Mouse (Mus musculus) lung, embryonic 14.5 days (tissue): ENCODE data around the gene Slc35e4. TPM values are rescaled to one million over a fixed set of nuclear protein-coding genes. Genes with fewer than 3 reads are reported as not detected.

Source experiments
- ATAC-seq: fragments of 200-750 bp; cut with Nextera tagmentation; 2 replicates; pipeline ENCODE4 v1.8.0; 2017; ENCODE audit warnings: mild to moderate bottlenecking, moderate TSS enrichment, moderate library complexity; ENCODE audit not compliant: insufficient read depth
- DNase-seq: peaks from one replicate; pipeline ENCODE4 v3.0.0-alpha.2; 2015
- H3K27ac ChIP-seq: fragments of 300-500 bp; sonication (generic); 2 replicates; pipeline ENCODE4 v1.5.1; 2014; ENCODE audit warnings: low read depth, mild to moderate bottlenecking, moderate library complexity
- H3K27me3 ChIP-seq: fragments of 300-500 bp; sonication (generic); 2 replicates; pipeline ENCODE4 v1.6.1; 2014; ENCODE audit warnings: low read length, control low read depth; ENCODE audit not compliant: insufficient read depth
- H3K36me3 ChIP-seq: fragments of 300-500 bp; sonication (generic); 2 replicates; pipeline ENCODE4 v1.6.1; 2014; ENCODE audit warnings: control low read depth; ENCODE audit not compliant: insufficient read depth
- H3K4me1 ChIP-seq: fragments of 300-500 bp; sonication (generic); 2 replicates; pipeline ENCODE4 v1.6.1; 2014; ENCODE audit warnings: antibody characterized with exemption, control low read depth; ENCODE audit not compliant: insufficient read depth
- H3K4me2 ChIP-seq: fragments of 300-500 bp; sonication (generic); 2 replicates; pipeline ENCODE4 v1.6.1; 2014; ENCODE audit warnings: mild to moderate bottlenecking
- H3K4me3 ChIP-seq: fragments of 300-500 bp; sonication (generic); 2 replicates; pipeline ENCODE4 v1.5.1; 2014; ENCODE audit warnings: low read depth, low read length
- H3K9ac ChIP-seq: fragments of 300-500 bp; sonication (generic); 2 replicates; pipeline ENCODE4 v1.6.1; 2014
- H3K9me3 ChIP-seq: fragments of 300-500 bp; sonication (generic); 2 replicates; pipeline ENCODE4 v1.6.1; 2016; ENCODE audit warnings: low read depth, low read length, control low read depth
- CTCF ChIP-seq: IDR thresholded peaks from 2 replicates; pipeline ENCODE4 v1.5.1; 2016; ENCODE audit warnings: antibody characterized with exemption, low read depth
- WGBS: fragments of 180-500 bp; shearing (Covaris S2); extraction: QIAGEN DNeasy Blood & Tissue Kit; methylation state at CpG from one replicate; pipeline ENCODE4 v1.1.7; 2014; 5-methylcytosine and 5-hydroxymethylcytosine counted together
- polyA plus RNA-seq: library from polyadenylated mRNA; unstranded; fragments of >200 nt; fragmentation: Nextera tagmentation; extraction: Ambion mirVana; gene quantifications from 2 replicates; pipeline ENCODE4 v1.2.1, GENCODE M21; 2014

Gene Slc35e4
- polyA plus RNA-seq, 1 experiment from 2014 or later: 2.7 TPM

- ATAC-seq (no peak), DNase-seq (no peak)
- no peaks in the 10 kb centered on the region for H3K9me3 ChIP-seq
- no peaks in the 10 kb centered on the region for H3K36me3 ChIP-seq
- TF ChIP-seq CTCF: no peak
- H3K4me1 ChIP-seq: no peaks in the 10 kb centered on the region
- H3K27ac ChIP-seq: no peak overlapping the region
- H3K4me2 ChIP-seq: no peak overlapping the region
- H3K27me3 ChIP-seq: no peaks in the 10 kb centered on the region
- H3K4me3 ChIP-seq: no peak overlapping the region
- no peak overlapping the region for H3K9ac ChIP-seq
- WGBS: 23% methylated on average over 1 of the region's 1 CpGs
Measured at GRCm38 (mm10) chr11:3946386-3946785, 31.9 kb upstream of the Slc35e4 start.

- no peak overlapping the region for H3K27ac ChIP-seq
- H3K9ac ChIP-seq: no peak overlapping the region
- H3K4me2 ChIP-seq: no peak overlapping the region
- no peak for DNase-seq
- H3K9me3 ChIP-seq: no peaks in the 10 kb centered on the region
- H3K36me3 ChIP-seq: no peaks in the 10 kb centered on the region
- no peaks in the 10 kb centered on the region for H3K27me3 ChIP-seq
- WGBS: 82% methylated on average over 7 of the region's 7 CpGs
- TF ChIP-seq CTCF: no peak
- H3K4me1 ChIP-seq: no peaks in the 10 kb centered on the region
- no peak for ATAC-seq
- no peak overlapping the region for H3K4me3 ChIP-seq
Measured at GRCm38 (mm10) chr11:3941371-3941770, 26.9 kb upstream of the Slc35e4 start.

GRCm38 (mm10) chr11:3937321-3937874 is 22.9 kb upstream of the Slc35e4 start:
- Histone ChIP-seq H3K4me3 (no peak overlapping the region), H3K9me3 (no peaks in the 10 kb centered on the region), H3K4me2 (no peak overlapping the region), H3K27ac (no peak overlapping the region), H3K27me3 (no peaks in the 10 kb centered on the region), H3K4me1 (no peaks in the 10 kb centered on the region), H3K36me3 (no peaks in the 10 kb centered on the region), H3K9ac (no peak overlapping the region)
- no peak for TF ChIP-seq CTCF
- no peak for DNase-seq
- ATAC-seq: no peak
- WGBS: 68% methylated on average over 13 of the region's 13 CpGs

- Histone ChIP-seq H3K36me3 (no peaks in the 10 kb centered on the region), H3K27ac (no peak overlapping the region), H3K27me3 (no peaks in the 10 kb centered on the region), H3K9ac (no peak overlapping the region), H3K4me2 (no peak overlapping the region), H3K4me3 (no peak overlapping the region), H3K4me1 (no peaks in the 10 kb centered on the region), H3K9me3 (no peaks in the 10 kb centered on the region)
- no peak for DNase-seq
- WGBS: 66% methylated on average over 3 of the region's 3 CpGs
- no peak for TF ChIP-seq CTCF
- ATAC-seq: no peak
Measured at GRCm38 (mm10) chr11:3936318-3936717, 21.9 kb upstream of the Slc35e4 start.

GRCm38 (mm10) chr11:3935135-3935534 is 20.7 kb upstream of the Slc35e4 start:
- DNase-seq (no peak), ATAC-seq (no peak)
- 73% methylated on average over 4 of the region's 4 CpGs for WGBS
- no peak overlapping the region for H3K4me2 ChIP-seq
- H3K4me3 ChIP-seq: no peak overlapping the region
- H3K27ac ChIP-seq: no peak overlapping the region
- no peak for TF ChIP-seq CTCF
- no peak overlapping the region for H3K9ac ChIP-seq
- H3K4me1 ChIP-seq: no peaks in the 10 kb centered on the region
- H3K36me3 ChIP-seq: no peaks in the 10 kb centered on the region
- H3K9me3 ChIP-seq: no peaks in the 10 kb centered on the region
- H3K27me3 ChIP-seq: no peaks in the 10 kb centered on the region

GRCm38 (mm10) chr11:3933756-3934285 is 19.4 kb upstream of the Slc35e4 start:
- Histone ChIP-seq H3K4me3 (no peak overlapping the region), H3K9me3 (no peaks in the 10 kb centered on the region), H3K4me2 (no peak overlapping the region), H3K9ac (no peak overlapping the region), H3K27ac (no peak overlapping the region), H3K36me3 (no peaks in the 10 kb centered on the region), H3K4me1 (no peaks in the 10 kb centered on the region), H3K27me3 (no peaks in the 10 kb centered on the region)
- no peak for ATAC-seq
- WGBS: 89% methylated on average over 9 of the region's 9 CpGs
- TF ChIP-seq CTCF: no peak
- DNase-seq: no peak

GRCm38 (mm10) chr11:3931511-3932211 is 17.2 kb upstream of the Slc35e4 start, which contains the start of gene Tcn2:
Gene Tcn2, minus strand, starts transcription at chr11:3932159.
- no peak for TF ChIP-seq CTCF
- Histone ChIP-seq H3K4me3 (peak within 1 kb of the TSS; percentile 47), H3K4me1 (no peaks in the 10 kb centered on the region), H3K27me3 (no peaks in the 10 kb centered on the region), H3K36me3 (no peaks in the 10 kb centered on the region; the same call in 1 of the 2 replicates), H3K4me2 (peak within 1 kb of the TSS; percentile 72), H3K27ac (no peak within 1 kb of the TSS; the same call in 1 of the 2 replicates), H3K9ac (peak within 1 kb of the TSS; percentile 53), H3K9me3 (no peaks in the 10 kb centered on the region)
- DNase-seq (peak; percentile 91), ATAC-seq (peak; percentile 86)
- WGBS: under 1% methylated on average over 26 of the region's 26 CpGs
